Mouse (Mus musculus) midbrain, embryonic 15.5 days (tissue): ENCODE data around the gene Gm1604a. TPM values are rescaled to one million over a fixed set of nuclear protein-coding genes. Genes with fewer than 3 reads are reported as not detected.
"Not testable (repeated sequence)": the region's sequence is repeated elsewhere in the genome, so short reads cannot be mapped to it uniquely, and the experiment has no call there.

Experiments used
- ATAC-seq: fragments of 200-750 bp; cut with Nextera tagmentation; replicated peaks from 2 replicates; pipeline ENCODE4 v1.8.0; 2017; ENCODE audit warnings: moderate TSS enrichment
- H3K27ac ChIP-seq: fragments of 300-500 bp; sonication (generic); 2 replicates; pipeline ENCODE4 v1.5.1; 2015; ENCODE audit warnings: mild to moderate bottlenecking, inconsistent platforms
- H3K27me3 ChIP-seq: fragments of 300-500 bp; sonication (generic); replicated peaks from 2 replicates; pipeline ENCODE4 v1.6.1; 2015; ENCODE audit warnings: inconsistent platforms
- H3K36me3 ChIP-seq: fragments of 300-500 bp; sonication (generic); replicated peaks from 2 replicates; pipeline ENCODE4 v1.6.1; 2015; ENCODE audit warnings: inconsistent platforms
- H3K4me1 ChIP-seq: fragments of 300-500 bp; sonication (generic); 2 replicates; pipeline ENCODE4 v1.6.1; 2015; ENCODE audit warnings: inconsistent platforms
- H3K4me2 ChIP-seq: fragments of 300-500 bp; sonication (generic); 2 replicates; pipeline ENCODE4 v1.6.1; 2015; ENCODE audit warnings: inconsistent platforms, mild to moderate bottlenecking, moderate library complexity
- H3K4me3 ChIP-seq: fragments of 300-500 bp; sonication (generic); 2 replicates; pipeline ENCODE4 v1.5.1; 2015; ENCODE audit warnings: mild to moderate bottlenecking, inconsistent platforms
- H3K9ac ChIP-seq: fragments of 300-500 bp; sonication (generic); 2 replicates; pipeline ENCODE4 v1.6.1; 2015; ENCODE audit warnings: mild to moderate bottlenecking, inconsistent platforms
- H3K9me3 ChIP-seq: fragments of 300-500 bp; sonication (generic); 2 replicates; pipeline ENCODE4 v1.6.1; 2016; ENCODE audit warnings: inconsistent platforms
- WGBS: fragments of 180-500 bp; shearing (Covaris S2); methylation state at CpG from one replicate; pipeline ENCODE4 v1.1.7; 2015; ENCODE audit warnings: mixed read lengths; 5-methylcytosine and 5-hydroxymethylcytosine counted together
- polyA plus RNA-seq: library from polyadenylated mRNA; unstranded; fragments of >200 nt; fragmentation: Nextera tagmentation; extraction: Ambion mirVana; gene quantifications from 2 replicates; pipeline ENCODE4 v1.2.1, GENCODE M21; 2015

The Gm1604a gene
- polyA plus RNA-seq, 1 experiment from 2014 or later: 0.57 TPM

GRCm38 (mm10) chr17:7084523-7084922 is 59.2 kb downstream of the Gm1604a start:
- H3K27ac ChIP-seq, H3K4me1 ChIP-seq, H3K9ac ChIP-seq, H3K4me3 ChIP-seq, ATAC-seq, H3K9me3 ChIP-seq, H3K4me2 ChIP-seq, H3K36me3 ChIP-seq, H3K27me3 ChIP-seq: not testable (repeated sequence)
- WGBS: no CpG with 5 or more reads among the region's 5 CpGs

GRCm38 (mm10) chr17:7085469-7086168 is 60.3 kb downstream of the Gm1604a start:
- not testable (repeated sequence) for H3K9me3 ChIP-seq, H3K4me1 ChIP-seq, H3K4me2 ChIP-seq, H3K4me3 ChIP-seq, H3K36me3 ChIP-seq, H3K9ac ChIP-seq, H3K27me3 ChIP-seq, H3K27ac ChIP-seq
- ATAC-seq: peak; percentile 58
- no CpG with 5 or more reads among the region's 12 CpGs for WGBS

GRCm38 (mm10) chr17:7086836-7087235 is 61.5 kb downstream of the Gm1604a start:
- WGBS: 85% methylated on average over 6 of the region's 8 CpGs
- ATAC-seq, H3K27me3 ChIP-seq, H3K4me3 ChIP-seq, H3K27ac ChIP-seq, H3K36me3 ChIP-seq, H3K9me3 ChIP-seq, H3K4me2 ChIP-seq, H3K4me1 ChIP-seq, H3K9ac ChIP-seq: not testable (repeated sequence)

GRCm38 (mm10) chr17:7097835-7098519 is 72.6 kb downstream of the Gm1604a start:
- not testable (repeated sequence) for H3K9ac ChIP-seq, H3K36me3 ChIP-seq, H3K27me3 ChIP-seq, H3K9me3 ChIP-seq, H3K4me1 ChIP-seq, H3K4me3 ChIP-seq, H3K4me2 ChIP-seq, H3K27ac ChIP-seq
- no CpG with 5 or more reads among the region's 12 CpGs for WGBS
- peak; percentile 88 for ATAC-seq

- not testable (repeated sequence) for ATAC-seq, H3K4me2 ChIP-seq, H3K4me1 ChIP-seq, H3K27ac ChIP-seq, H3K9me3 ChIP-seq, H3K4me3 ChIP-seq, H3K36me3 ChIP-seq, H3K9ac ChIP-seq, H3K27me3 ChIP-seq
- 74% methylated on average over 5 of the region's 10 CpGs for WGBS
Measured at GRCm38 (mm10) chr17:7099096-7099495, 73.7 kb downstream of the Gm1604a start.

GRCm38 (mm10) chr17:7102945-7103344 is 77.6 kb downstream of the Gm1604a start:
- H3K9me3 ChIP-seq, H3K4me2 ChIP-seq, H3K4me1 ChIP-seq, H3K27ac ChIP-seq, H3K9ac ChIP-seq, H3K27me3 ChIP-seq, H3K4me3 ChIP-seq, H3K36me3 ChIP-seq: not testable (repeated sequence)
- WGBS: no CpG with 5 or more reads among the region's 7 CpGs
- 0 out of 2 replicates have a peak, but pooled peaks have one; percentile 51 for ATAC-seq

- not testable (repeated sequence) for H3K9ac ChIP-seq, H3K9me3 ChIP-seq, H3K4me3 ChIP-seq, H3K27me3 ChIP-seq, H3K36me3 ChIP-seq, H3K4me1 ChIP-seq, H3K4me2 ChIP-seq, ATAC-seq, H3K27ac ChIP-seq
- 98% methylated on average over 4 of the region's 4 CpGs for WGBS
Measured at GRCm38 (mm10) chr17:7111658-7112057, 86.3 kb downstream of the Gm1604a start.

GRCm38 (mm10) chr17:7116265-7116664 is 90.9 kb downstream of the Gm1604a start:
- not testable (repeated sequence) for H3K4me2 ChIP-seq, H3K27ac ChIP-seq, H3K9ac ChIP-seq, H3K36me3 ChIP-seq, H3K4me1 ChIP-seq, ATAC-seq, H3K4me3 ChIP-seq, H3K9me3 ChIP-seq, H3K27me3 ChIP-seq
- WGBS: 92% methylated on average over 8 of the region's 8 CpGs

- H3K4me1 ChIP-seq, ATAC-seq: not testable (repeated sequence)
- WGBS: 94% methylated on average over 3 of the region's 3 CpGs
Measured at GRCm38 (mm10) chr17:7120835-7121234, 95.5 kb downstream of the Gm1604a start.

GRCm38 (mm10) chr17:7122554-7122953 is 97.2 kb downstream of the Gm1604a start:
- H3K4me1 ChIP-seq, ATAC-seq, H3K9me3 ChIP-seq, H3K27ac ChIP-seq, H3K36me3 ChIP-seq, H3K4me2 ChIP-seq, H3K4me3 ChIP-seq, H3K27me3 ChIP-seq, H3K9ac ChIP-seq: not testable (repeated sequence)
- WGBS: 85% methylated on average over 11 of the region's 11 CpGs

More at GRCm38 (mm10) chr17:7120835-7121234, 95.5 kb downstream of the Gm1604a start:
- H3K36me3 ChIP-seq, H3K9me3 ChIP-seq, H3K4me2 ChIP-seq, H3K4me3 ChIP-seq, H3K27me3 ChIP-seq, H3K27ac ChIP-seq, H3K9ac ChIP-seq: not testable (repeated sequence)

- not testable (repeated sequence) for H3K9ac ChIP-seq, H3K4me1 ChIP-seq, H3K36me3 ChIP-seq, H3K4me3 ChIP-seq, ATAC-seq, H3K27ac ChIP-seq, H3K9me3 ChIP-seq, H3K27me3 ChIP-seq, H3K4me2 ChIP-seq
- WGBS: 84% methylated on average over 8 of the region's 10 CpGs
Measured at GRCm38 (mm10) chr17:7126475-7126874, 101.1 kb downstream of the Gm1604a start.

GRCm38 (mm10) chr17:7134002-7134401 is 108.6 kb downstream of the Gm1604a start:
- not testable (repeated sequence) for H3K36me3 ChIP-seq, H3K27ac ChIP-seq, H3K4me1 ChIP-seq, H3K9me3 ChIP-seq, ATAC-seq, H3K27me3 ChIP-seq, H3K9ac ChIP-seq, H3K4me3 ChIP-seq, H3K4me2 ChIP-seq
- no CpG with 5 or more reads among the region's 7 CpGs for WGBS

- not testable (repeated sequence) for H3K9ac ChIP-seq, H3K4me2 ChIP-seq, H3K9me3 ChIP-seq, H3K27ac ChIP-seq, ATAC-seq, H3K4me3 ChIP-seq, H3K27me3 ChIP-seq, H3K4me1 ChIP-seq, H3K36me3 ChIP-seq
- 88% methylated on average over 7 of the region's 8 CpGs for whole genome bisulfite sequencing
Measured at GRCm38 (mm10) chr17:7135277-7135676, 109.9 kb downstream of the Gm1604a start.
